Mouse (Mus musculus): Measurements from ENCODE around the gene Mrc1. TPM values are rescaled to one million over a fixed set of nuclear protein-coding genes. Genes with fewer than 3 reads are reported as not detected.

The Mrc1 gene
- polyA plus RNA-seq, 1 experiment from 2014 or later, result 5.3 TPM

GRCm38 (mm10) chr2:14341652-14342308 is 112.6 kb downstream of the Mrc1 start:
- H3K4me3 ChIP-seq (replicated peaks), result no peak overlapping the region
- peak; percentile 79 for ATAC-seq (replicated peaks; ENCODE audit: low FRiP score)
- 60% methylated on average over 14 of the region's 14 CpGs for WGBS
- no peaks in the 10 kb centered on the region for H3K27me3 ChIP-seq
- no peaks in the 10 kb centered on the region for H3K4me1 ChIP-seq
- no peaks in the 10 kb centered on the region for H3K9me3 ChIP-seq (replicated peaks)
- H3K4me2 ChIP-seq, result no peak overlapping the region
- H3K9ac ChIP-seq, result no peak overlapping the region
- H3K36me3 ChIP-seq, result no peaks in the 10 kb centered on the region
- H3K27ac ChIP-seq, result no peak overlapping the region

GRCm38 (mm10) chr2:14342309-14342839 is 113.2 kb downstream of the Mrc1 start:
- 79% methylated on average over 8 of the region's 8 CpGs for WGBS

More at GRCm38 (mm10) chr2:14342309-14342839, 113.2 kb downstream of the Mrc1 start:
- Histone ChIP-seq H3K36me3 (no peaks in the 10 kb centered on the region), H3K9ac (no peak overlapping the region), H3K9me3 (replicated peaks) (no peaks in the 10 kb centered on the region), H3K4me3 (replicated peaks) (no peak overlapping the region), H3K4me2 (no peak overlapping the region), H3K4me1 (no peaks in the 10 kb centered on the region), H3K27me3 (no peaks in the 10 kb centered on the region), H3K27ac (no peak overlapping the region)
- no peak; the same call in 1 of the 2 replicates for ATAC-seq (replicated peaks; ENCODE audit: low FRiP score)

MicroRNAs encoded within 50 kb of the gene (microRNA counts, 519-probe panel; counts per million panel counts)
- microRNA mmu-miR-511, result 1,808 counts per million, percentile 11 among the panel's probes with 10 or more counts

Small RNA genes lying within 50 kb of the gene (microRNA-seq; reads per million reads assigned to microRNA genes)
- gene Mir511, result 2.4 reads per million, percentile 11 among the genes with 10 or more reads in this experiment

Other genes starting within 250 kb of the Mrc1 start
- 59.6 and 60.1 TPM in 2 replicates for gene Hacd1, start 173.3 kb upstream of the Mrc1 start, polyA plus RNA-seq (2015; fragmentation: Nextera tagmentation; extraction: Ambion mirVana)
- 65.0 and 67.0 TPM in 2 replicates for gene Stam, start 155.3 kb upstream of the Mrc1 start, polyA plus RNA-seq (2015; fragmentation: Nextera tagmentation; extraction: Ambion mirVana)
- 0.18 and 0.48 TPM in 2 replicates for gene Tmem236, start 54.9 kb upstream of the Mrc1 start, polyA plus RNA-seq (2015; fragmentation: Nextera tagmentation; extraction: Ambion mirVana)
- not detected in 2 replicates for gene Slc39a12, start 158.9 kb downstream of the Mrc1 start, polyA plus RNA-seq (2015; fragmentation: Nextera tagmentation; extraction: Ambion mirVana)